Mouse (Mus musculus): ENCODE measurements around the gene C1qb.

- TF ChIP-seq CTCF (IDR thresholded peaks at IDR 0.05; ENCODE audit: control insufficient read depth, insufficient read depth, insufficient read length) (no peak), MAX (IDR thresholded peaks at IDR 0.05) (no peak), MYOD1 (IDR thresholded peaks at IDR 0.05; ENCODE audit: control insufficient read depth, insufficient read length, low read depth) (no peak), FOSL1 (IDR thresholded peaks at IDR 0.05; ENCODE audit: insufficient read depth, low read length, poor library complexity, severe bottlenecking) (no peak), USF1 (IDR thresholded peaks at IDR 0.05; ENCODE audit: low read depth) (no peak), CEBPB (IDR thresholded peaks at IDR 0.05; ENCODE audit: low read depth) (no peak)
Measured at GRCm38 (mm10) chr4:136834439-136834814, 51.6 kb downstream of the C1qb start.

Measured in C2C12 (cell line).